Mouse (Mus musculus) lung, adult 2 months (tissue): ENCODE measurements around the gene Cpvl.

ENCODE experiments used
- CTCF ChIP-seq: fragments of 200-500 bp; IDR thresholded peaks from 2 replicates; pipeline ENCODE4 v1.5.1; 2011; ENCODE audit warnings: mild to moderate bottlenecking, low read length, control low read depth; ENCODE audit not compliant: insufficient read depth
- POLR2A ChIP-seq: fragments of 200-500 bp; IDR thresholded peaks from 2 replicates; pipeline ENCODE4 v1.6.1; 2011; ENCODE audit warnings: low read depth, mild to moderate bottlenecking, control low read depth, low read length, borderline replicate concordance; ENCODE audit errors: extremely low read depth

DNA sequence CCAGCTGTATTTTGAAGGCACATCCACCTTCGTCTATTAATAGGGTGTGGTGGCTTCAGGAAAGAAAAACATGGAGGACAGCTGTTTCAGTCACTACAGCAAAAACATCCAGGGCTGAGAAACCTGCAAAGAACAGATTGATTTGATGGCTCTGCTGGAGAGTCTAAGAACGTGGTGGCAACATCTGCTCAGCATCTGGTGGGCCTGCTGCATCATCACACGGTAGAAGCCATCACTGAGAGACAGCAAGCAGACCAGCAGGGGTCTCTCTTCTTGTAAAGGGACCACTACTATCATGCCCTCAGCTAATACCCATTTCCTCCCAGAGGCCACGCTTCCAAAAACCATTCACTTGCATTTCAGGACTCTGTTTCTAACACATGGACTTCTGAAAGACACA is 4.1 kb upstream of the Cpvl start:
- TF ChIP-seq CTCF (no peak), POLR2A (no peak)
